Mouse (Mus musculus) gonadal fat pad, adult 2 months (tissue): ENCODE results near the gene Aqp7. TPM values are rescaled to one million over a fixed set of nuclear protein-coding genes. Genes with fewer than 3 reads are reported as not detected.
"Not testable (repeated sequence)": the region's sequence is repeated elsewhere in the genome, so short reads cannot be mapped to it uniquely, and the experiment has no call there.

ENCODE experiments used
- DNase-seq: peaks from one replicate; pipeline ENCODE4 v3.0.0-alpha.2; 2012; ENCODE audit warnings: low read depth
- polyA plus RNA-seq: library from polyadenylated mRNA; depleted of rRNA; stranded (reverse); fragments of >200 nt; gene quantifications from 2 replicates; pipeline ENCODE4 v1.2.3, GENCODE M21; 2012; rRNA removed

Gene Aqp7
- 65.8 and 90.8 TPM in 2 replicates for polyA plus RNA-seq

- DNase-seq: no peak
Observed at GRCm38 (mm10) chr4:41047524-41048271, at the start of gene Aqp7. Gene Aqp7, minus strand, starts transcription at chr4:41048139.

GRCm38 (mm10) chr4:41097381-41097780 is 49.4 kb upstream of the Aqp7 start:
- DNase-seq: no peak

GRCm38 (mm10) chr4:41096794-41097193 is 48.9 kb upstream of the Aqp7 start:
- DNase-seq: no peak

- DNase-seq: no peak
Observed at GRCm38 (mm10) chr4:41096169-41096568, 48.2 kb upstream of the Aqp7 start.

- DNase-seq: no peak
Observed at GRCm38 (mm10) chr4:41094361-41094760, 46.4 kb upstream of the Aqp7 start.

GRCm38 (mm10) chr4:41092958-41093357 is 45.0 kb upstream of the Aqp7 start:
- DNase-seq: no peak

- no peak for DNase-seq
Observed at GRCm38 (mm10) chr4:41091391-41091790, 43.5 kb upstream of the Aqp7 start.

GRCm38 (mm10) chr4:41089705-41090104 is 41.8 kb upstream of the Aqp7 start:
- DNase-seq: no peak

GRCm38 (mm10) chr4:41089189-41089588 is 41.2 kb upstream of the Aqp7 start:
- no peak for DNase-seq

- DNase-seq: no peak
Observed at GRCm38 (mm10) chr4:41087459-41088298, 39.7 kb upstream of the Aqp7 start.

- DNase-seq: no peak
Observed at GRCm38 (mm10) chr4:41086947-41087346, 39.0 kb upstream of the Aqp7 start.

- no peak for DNase-seq
Observed at GRCm38 (mm10) chr4:41084819-41085218, 36.9 kb upstream of the Aqp7 start.

GRCm38 (mm10) chr4:41082803-41083202 is 34.9 kb upstream of the Aqp7 start:
- not testable (repeated sequence) for DNase-seq

GRCm38 (mm10) chr4:41081733-41082132 is 33.8 kb upstream of the Aqp7 start:
- DNase-seq: no peak

GRCm38 (mm10) chr4:41078726-41079125 is 30.8 kb upstream of the Aqp7 start:
- DNase-seq: no peak

GRCm38 (mm10) chr4:41074461-41074860 is 26.5 kb upstream of the Aqp7 start:
- no peak for DNase-seq

- DNase-seq: no peak
Observed at GRCm38 (mm10) chr4:41073008-41073817, 25.3 kb upstream of the Aqp7 start.

GRCm38 (mm10) chr4:41071500-41072429 is 23.8 kb upstream of the Aqp7 start:
- no peak for DNase-seq

- DNase-seq: no peak
Observed at GRCm38 (mm10) chr4:41065196-41065595, 17.3 kb upstream of the Aqp7 start.

GRCm38 (mm10) chr4:41063894-41064673 is 16.1 kb upstream of the Aqp7 start:
- DNase-seq: no peak
